Mouse (Mus musculus): ENCODE data around the gene Gm28035.

DNA sequence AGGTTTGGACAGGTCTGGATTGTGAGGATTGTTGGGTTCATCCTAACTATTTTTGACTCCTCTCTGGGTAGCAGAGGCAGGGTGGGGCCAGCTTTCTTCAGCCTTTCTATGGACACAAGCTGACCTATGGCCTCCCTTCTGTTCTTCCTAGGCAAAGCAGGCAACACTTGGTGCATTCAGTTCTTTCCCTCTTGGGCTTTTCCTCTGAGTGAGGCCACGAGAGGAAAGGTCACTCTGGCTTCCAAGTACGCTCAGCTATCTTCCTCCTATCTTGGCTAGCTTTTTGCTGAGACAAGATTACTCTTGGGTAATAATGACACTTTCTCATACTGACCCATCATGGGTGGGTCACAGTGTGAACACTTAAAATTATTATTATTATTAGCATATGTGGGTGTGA lies 42.8 kb downstream of the Gm28035 start:
- TF ChIP-seq POLR2A (IDR thresholded peaks at IDR 0.05; ENCODE audit: low read depth, low read length) (no peak), CTCF (conservative IDR thresholded peaks at IDR 0.05; ENCODE audit: insufficient read depth, insufficient read length, low read depth, low read length) (no peak)
